Mouse (Mus musculus) splenic B cell, adult 2 months (primary cell): ENCODE data around the gene Errfi1.

Experiments
- DNase-seq: peaks from one replicate; pipeline ENCODE4 v3.0.0-alpha.2; 2011; ENCODE audit warnings: low read depth, low spot score
- H3K27me3 ChIP-seq: 2 replicates; pipeline ENCODE4 v1.6.1; 2012; ENCODE audit warnings: mild to moderate bottlenecking, low read length, moderate library complexity, mixed read lengths; ENCODE audit not compliant: control insufficient read depth, poor library complexity, insufficient read depth, severe bottlenecking
- H3K36me3 ChIP-seq: 2 replicates; pipeline ENCODE4 v1.6.1; 2012; ENCODE audit warnings: mild to moderate bottlenecking, low read length, moderate library complexity, mixed read lengths; ENCODE audit not compliant: control insufficient read depth, poor library complexity, insufficient read depth, severe bottlenecking

Errfi1 gene

GRCm38 (mm10) chr4:150880364-150880763 lies 26.6 kb downstream of the Errfi1 start:
- DNase-seq = no peak
- H3K36me3 ChIP-seq = no peaks in the 10 kb centered on the region
- no peaks in the 10 kb centered on the region for H3K27me3 ChIP-seq

DNA sequence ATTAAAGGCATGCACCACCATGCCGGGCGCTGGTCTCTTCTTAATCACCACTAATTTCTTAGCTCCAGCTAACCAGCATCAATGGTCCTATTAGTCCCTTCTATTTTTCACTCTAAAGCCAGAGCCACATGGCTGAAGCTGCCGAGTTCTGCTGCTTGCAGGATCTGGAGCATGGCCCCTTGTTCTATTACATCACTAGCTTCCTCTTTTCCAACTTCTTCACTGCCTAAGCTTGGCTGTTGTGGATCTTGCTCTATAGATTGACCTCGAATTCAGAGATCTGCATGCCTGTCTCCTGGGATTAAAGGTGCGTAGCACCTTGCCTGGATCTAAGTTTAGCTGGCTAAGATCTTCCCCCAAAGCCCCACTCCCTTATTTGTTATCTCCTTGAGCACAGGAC lies 28.9 kb downstream of the Errfi1 start:
- DNase-seq = no peak
- Histone ChIP-seq H3K36me3 (no peaks in the 10 kb centered on the region), H3K27me3 (no peaks in the 10 kb centered on the region)

DNA sequence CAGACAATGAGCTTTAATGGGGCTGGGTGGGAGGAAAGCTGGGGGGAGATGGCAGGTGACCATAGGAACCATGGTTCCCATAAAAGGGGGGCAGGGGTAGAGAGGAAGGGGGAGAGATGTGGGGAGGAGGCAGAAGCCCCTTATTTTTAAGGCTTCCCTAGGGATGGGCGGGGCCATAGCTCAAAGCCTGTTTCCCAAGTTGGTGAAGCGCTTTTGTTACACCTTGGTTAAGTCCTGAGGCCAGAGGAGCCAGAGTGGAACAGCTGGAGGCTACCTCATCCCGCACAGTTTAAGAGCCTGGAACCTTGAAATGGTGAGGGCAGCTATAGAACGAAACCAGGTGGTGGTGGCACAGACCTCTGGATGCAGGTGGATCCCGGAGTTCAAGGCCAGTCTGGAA lies 34.2 kb downstream of the Errfi1 start:
- H3K36me3 ChIP-seq = no peaks in the 10 kb centered on the region
- no peaks in the 10 kb centered on the region for H3K27me3 ChIP-seq
- DNase-seq = no peak

GRCm38 (mm10) chr4:150888492-150888891 lies 34.8 kb downstream of the Errfi1 start:
- no peak for DNase-seq
- Histone ChIP-seq H3K27me3 (no peaks in the 10 kb centered on the region), H3K36me3 (no peaks in the 10 kb centered on the region)

GRCm38 (mm10) chr4:150889273-150889954 lies 35.7 kb downstream of the Errfi1 start:
- Histone ChIP-seq H3K27me3 (no peaks in the 10 kb centered on the region), H3K36me3 (no peaks in the 10 kb centered on the region)
- DNase-seq = no peak

DNA sequence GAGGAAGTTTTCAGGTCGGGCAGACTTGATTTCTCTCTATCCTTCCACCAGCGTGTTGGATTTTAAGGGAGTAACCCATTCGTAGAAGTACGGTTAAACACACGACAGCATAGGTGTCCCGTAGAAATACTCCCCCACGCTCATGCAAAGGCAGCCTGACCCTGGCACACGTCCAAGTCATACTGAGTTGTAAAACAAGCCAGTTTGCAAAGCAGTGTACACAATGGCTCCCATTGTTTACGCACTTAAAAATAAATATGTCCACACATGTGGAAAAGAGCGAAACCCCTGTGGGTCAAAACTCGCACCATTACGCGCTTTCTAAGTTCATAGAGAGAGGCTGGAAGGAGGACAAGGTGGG lies 36.2 kb downstream of the Errfi1 start:
- DNase-seq = no peak
- Histone ChIP-seq H3K27me3 (no peaks in the 10 kb centered on the region), H3K36me3 (no peaks in the 10 kb centered on the region)

GRCm38 (mm10) chr4:150891308-150891707 lies 37.6 kb downstream of the Errfi1 start:
- DNase-seq = no peak
- Histone ChIP-seq H3K27me3 (no peaks in the 10 kb centered on the region), H3K36me3 (no peaks in the 10 kb centered on the region)

- Histone ChIP-seq H3K27me3 (no peaks in the 10 kb centered on the region), H3K36me3 (peaks cover 5% of the 10 kb centered on the region; the same call in 1 of the 2 replicates)
- no peak for DNase-seq
Measured at GRCm38 (mm10) chr4:150894718-150895501, 41.2 kb downstream of the Errfi1 start.

DNA sequence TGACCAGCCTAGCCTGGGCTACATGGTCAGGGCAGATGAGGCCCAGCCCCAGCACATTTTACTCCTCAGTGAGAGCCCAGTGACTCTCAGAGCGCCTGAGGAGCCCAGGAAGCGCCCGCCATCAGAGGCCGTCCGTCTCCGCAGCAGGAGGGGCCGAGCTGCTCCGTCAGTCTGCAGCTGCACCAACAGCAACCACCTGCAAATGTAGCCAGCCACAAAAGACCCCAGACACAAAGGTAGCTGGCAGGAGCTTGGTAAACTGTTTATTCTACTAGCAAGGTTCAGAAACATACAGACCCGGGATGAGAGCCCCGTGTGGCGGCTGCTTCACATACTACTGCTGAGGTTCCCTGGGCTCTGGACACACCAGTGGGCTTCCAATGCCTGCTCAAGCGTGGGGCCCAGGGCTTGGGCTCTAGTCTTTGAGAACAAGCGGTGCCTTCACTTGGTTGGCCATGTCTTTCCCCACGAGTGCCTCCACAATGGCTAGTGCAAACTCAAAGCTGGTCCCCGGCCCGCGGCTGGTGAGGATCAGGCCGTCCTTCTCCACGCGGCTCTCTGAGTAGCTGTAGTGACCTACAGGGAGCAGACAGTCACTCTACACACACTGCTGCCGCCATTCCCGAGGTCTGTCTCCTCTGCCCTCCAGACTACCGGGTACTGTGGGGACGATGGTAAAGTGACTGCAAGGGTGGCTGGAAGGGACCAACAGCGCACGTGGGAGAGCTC lies 43.3 kb downstream of the Errfi1 start:
- H3K36me3 ChIP-seq = peaks cover 8% of the 10 kb centered on the region

DNA sequence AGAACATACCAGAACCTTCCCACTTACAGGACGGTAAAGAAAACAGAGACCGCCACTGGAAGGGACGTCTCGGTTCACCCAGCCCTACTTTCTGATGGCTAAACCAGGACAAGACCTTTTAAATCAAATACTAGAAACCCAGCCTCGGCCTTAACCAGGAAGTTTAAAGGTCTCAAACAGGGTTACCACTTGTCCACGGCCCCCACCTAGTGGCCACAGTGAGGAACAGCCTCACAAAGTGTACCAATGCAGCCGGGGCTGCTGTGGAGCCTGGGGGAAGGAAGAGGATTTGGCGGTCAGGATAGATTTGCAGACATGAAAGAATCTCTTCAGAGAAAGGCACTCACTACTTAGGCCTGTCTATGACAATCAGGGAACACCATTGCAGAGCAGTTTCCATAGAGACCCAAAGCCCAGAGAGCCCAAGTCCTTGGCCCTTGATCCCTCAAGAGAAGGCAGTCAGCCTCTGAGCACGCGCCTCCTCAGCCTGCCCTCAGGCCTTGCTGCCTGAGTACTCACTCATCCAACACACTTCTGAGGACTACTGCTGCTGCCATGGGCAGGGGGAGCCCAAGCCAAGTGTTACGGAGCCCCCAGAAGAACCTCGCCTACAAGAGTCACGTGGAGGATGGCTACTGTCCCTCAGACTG lies 45.1 kb downstream of the Errfi1 start:
- peaks cover 8% of the 10 kb centered on the region for H3K36me3 ChIP-seq
- peak; percentile 82 for DNase-seq
- H3K27me3 ChIP-seq = no peaks in the 10 kb centered on the region

More for the DNA sequence above, 43.3 kb downstream of the Errfi1 start:
- DNase-seq = no peak
- no peaks in the 10 kb centered on the region for H3K27me3 ChIP-seq

DNA sequence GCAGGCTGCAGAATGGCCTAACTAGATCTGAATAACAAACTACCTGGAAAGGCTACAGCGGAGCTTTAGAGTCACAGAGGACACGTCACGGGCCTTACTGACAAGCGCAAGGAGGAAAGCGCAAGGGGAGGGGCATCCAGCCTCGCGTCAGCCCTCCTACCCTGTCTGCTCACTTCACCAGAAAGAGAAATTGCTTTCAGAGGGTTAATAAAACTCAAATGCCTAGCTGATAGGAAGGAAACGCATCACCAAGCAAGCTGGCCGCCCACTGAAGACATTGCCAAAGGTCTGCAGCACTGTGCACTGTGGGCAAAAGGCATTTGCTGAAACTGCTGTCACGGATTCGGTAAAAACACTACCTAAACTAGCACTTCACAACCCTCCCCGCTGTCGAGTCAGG lies 46.8 kb downstream of the Errfi1 start:
- no peak for DNase-seq
- H3K27me3 ChIP-seq = no peaks in the 10 kb centered on the region
- peaks cover 8% of the 10 kb centered on the region for H3K36me3 ChIP-seq

GRCm38 (mm10) chr4:150901651-150902050 lies 47.9 kb downstream of the Errfi1 start:
- Histone ChIP-seq H3K27me3 (no peaks in the 10 kb centered on the region), H3K36me3 (peaks cover 10% of the 10 kb centered on the region)
- peak; percentile 84 for DNase-seq

DNA sequence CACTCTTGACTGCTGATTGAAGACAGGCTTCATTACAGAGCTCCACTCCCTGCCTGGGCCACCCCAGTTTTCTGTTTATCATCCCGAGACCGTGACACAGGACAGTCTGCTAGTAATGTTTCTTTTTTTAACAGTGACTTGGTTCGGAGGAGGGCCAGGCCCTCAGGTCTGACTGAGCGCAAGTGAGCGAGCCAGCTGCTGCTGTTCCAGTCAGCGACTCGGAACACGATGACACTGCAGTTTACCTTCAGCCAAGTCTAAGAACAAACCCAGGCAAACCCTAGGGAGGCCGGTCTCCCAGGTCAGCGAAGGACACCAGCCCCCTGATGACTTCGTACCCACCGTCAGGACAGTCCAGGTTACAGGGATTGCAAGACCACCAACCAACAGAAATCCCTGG lies 48.3 kb downstream of the Errfi1 start:
- DNase-seq = no peak

DNA sequence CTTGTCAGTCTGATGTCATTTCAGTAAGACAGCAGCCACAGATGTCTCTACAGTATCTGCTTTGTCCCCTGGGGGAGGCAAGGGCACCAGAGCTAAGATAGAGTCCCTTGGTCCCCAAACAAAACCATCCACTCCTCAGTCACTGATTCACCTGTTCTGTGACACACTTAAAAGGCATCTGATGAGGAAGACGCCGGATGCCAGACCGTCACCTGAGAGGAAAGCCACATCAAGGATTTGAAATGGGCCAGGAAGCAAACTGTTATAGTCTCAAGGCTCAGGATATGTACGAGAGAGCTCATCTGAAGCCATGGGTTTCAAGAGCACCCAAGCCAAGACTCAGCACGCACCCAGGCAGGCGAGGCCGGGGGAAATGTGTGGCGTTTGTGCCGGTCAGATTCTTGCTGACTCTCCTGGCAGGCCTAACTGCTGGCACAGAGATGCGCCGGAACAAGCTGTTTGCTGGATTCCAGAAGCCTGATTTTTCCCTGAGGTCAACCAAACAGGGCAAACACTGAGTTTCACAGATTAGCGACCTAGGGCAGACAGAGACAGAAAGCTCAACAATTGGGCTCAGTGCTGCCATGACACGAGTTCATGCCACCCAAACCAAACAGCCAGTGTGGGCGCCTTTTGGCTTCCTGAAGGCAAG lies 49.5 kb downstream of the Errfi1 start:
- DNase-seq = no peak
- Histone ChIP-seq H3K36me3 (peaks cover 5% of the 10 kb centered on the region), H3K27me3 (no peaks in the 10 kb centered on the region)

More for the DNA sequence above, 48.3 kb downstream of the Errfi1 start:
- no peaks in the 10 kb centered on the region for H3K27me3 ChIP-seq
- H3K36me3 ChIP-seq = peaks cover 10% of the 10 kb centered on the region
